Mouse (Mus musculus) brown adipose tissue, adult 24 weeks (tissue): ENCODE measurements around the gene Nrsn1. TPM values are rescaled to one million over a fixed set of nuclear protein-coding genes. Genes with fewer than 3 reads are reported as not detected.

Experiments
- polyA plus RNA-seq: library from polyadenylated mRNA; stranded (reverse); fragments of >200 nt; gene quantifications from 2 replicates; pipeline ENCODE4 v1.2.4, GENCODE M21; 2012; ENCODE audit not compliant: missing spikeins, insufficient read depth, insufficient read length

The Nrsn1 gene
- polyA plus RNA-seq, 1 experiment: not detected

Other genes with a start within 250 kb of the Nrsn1 start
- gene Dcdc2a, start 214.5 kb downstream of the Nrsn1 start, polyA plus RNA-seq: not detected in 2 replicates